Mouse (Mus musculus): Measurements from ENCODE around the gene Kif6. TPM values are rescaled to one million over a fixed set of nuclear protein-coding genes. Genes with fewer than 3 reads are reported as not detected.
A peak's percentile ranks its signal among the peaks of the same experiment; 100 is the strongest.

Gene Kif6
- polyA plus RNA-seq, 2 experiments, result 1.1 TPM

GRCm38 (mm10) chr17:49672421-49672820 lies 57.5 kb downstream of the Kif6 start:
- Histone ChIP-seq H3K27me3 (ENCODE audit: control insufficient read depth, insufficient read depth, low read length) (no peaks in the 10 kb centered on the region), H3K36me3 (ENCODE audit: control insufficient read depth, insufficient read depth, low read length) (no peaks in the 10 kb centered on the region), H3K4me3 (replicated peaks; ENCODE audit: low read length) (no peak overlapping the region), H3K27ac (replicated peaks; ENCODE audit: low read depth, low read length) (no peak overlapping the region), H3K9ac (ENCODE audit: low read depth, low read length, severe bottlenecking) (no peak overlapping the region), H3K4me1 (ENCODE audit: control insufficient read depth, insufficient read depth, low read length) (peaks cover 5% of the 10 kb centered on the region; the same call in 1 of the 2 replicates), H3K4me2 (replicated peaks; ENCODE audit: low read depth, low read length, severe bottlenecking) (no peak overlapping the region), H3K9me3 (ENCODE audit: control insufficient read depth, low read length) (no peaks in the 10 kb centered on the region)
- DNase-seq (ENCODE audit: low spot score) (no peak), ATAC-seq (ENCODE audit: low FRiP score, low read depth) (no peak)
- 81% methylated on average over 5 of the region's 5 CpGs for WGBS
- no peak for TF ChIP-seq POLR2A (IDR thresholded peaks at IDR 0.05; ENCODE audit: borderline replicate concordance, extremely low read depth, insufficient read depth, insufficient read length)

DNA sequence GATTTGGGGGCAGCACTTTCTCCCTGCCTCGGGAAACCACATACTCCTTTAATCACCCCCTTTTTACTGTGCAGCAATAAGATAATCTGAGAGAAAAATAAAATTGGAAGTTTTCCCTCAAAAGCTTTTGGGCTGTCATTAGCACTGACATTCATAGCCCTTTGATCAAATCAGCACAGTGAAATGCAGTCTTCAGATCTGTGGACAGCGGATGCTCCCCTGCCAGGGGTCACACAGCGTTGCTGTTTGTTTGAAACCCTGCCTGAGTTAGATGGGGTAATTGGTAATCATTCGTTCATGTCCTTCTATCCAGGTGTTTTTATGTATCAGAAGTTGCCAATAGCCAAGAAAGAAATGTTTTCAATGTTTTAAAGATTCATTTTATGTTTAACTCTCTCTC lies 60.7 kb downstream of the Kif6 start:
- ATAC-seq (ENCODE audit: low FRiP score, low read depth) (no peak), DNase-seq (ENCODE audit: low spot score) (no peak)
- Histone ChIP-seq H3K27ac (replicated peaks; ENCODE audit: low read depth, low read length) (0 out of 2 replicates have a peak overlapping the region, but pooled peaks have one; percentile 19), H3K9me3 (ENCODE audit: control insufficient read depth, low read length) (no peaks in the 10 kb centered on the region), H3K4me1 (ENCODE audit: control insufficient read depth, insufficient read depth, low read length) (peaks cover 5% of the 10 kb centered on the region; the same call in 1 of the 2 replicates), H3K4me2 (replicated peaks; ENCODE audit: low read depth, low read length, severe bottlenecking) (no peak overlapping the region), H3K4me3 (replicated peaks; ENCODE audit: low read length) (no peak overlapping the region), H3K27me3 (ENCODE audit: control insufficient read depth, insufficient read depth, low read length) (no peaks in the 10 kb centered on the region), H3K9ac (ENCODE audit: low read depth, low read length, severe bottlenecking) (no peak overlapping the region), H3K36me3 (ENCODE audit: control insufficient read depth, insufficient read depth, low read length) (no peaks in the 10 kb centered on the region)
- 35% methylated on average over 4 of the region's 4 CpGs for WGBS
- TF ChIP-seq POLR2A (IDR thresholded peaks at IDR 0.05; ENCODE audit: borderline replicate concordance, extremely low read depth, insufficient read depth, insufficient read length), result no peak

GRCm38 (mm10) chr17:49681410-49681809 lies 66.5 kb downstream of the Kif6 start:
- no peak overlapping the region for H3K27ac ChIP-seq (replicated peaks; ENCODE audit: low read depth, low read length)
- 70% methylated on average over 8 of the region's 8 CpGs for WGBS

DNA sequence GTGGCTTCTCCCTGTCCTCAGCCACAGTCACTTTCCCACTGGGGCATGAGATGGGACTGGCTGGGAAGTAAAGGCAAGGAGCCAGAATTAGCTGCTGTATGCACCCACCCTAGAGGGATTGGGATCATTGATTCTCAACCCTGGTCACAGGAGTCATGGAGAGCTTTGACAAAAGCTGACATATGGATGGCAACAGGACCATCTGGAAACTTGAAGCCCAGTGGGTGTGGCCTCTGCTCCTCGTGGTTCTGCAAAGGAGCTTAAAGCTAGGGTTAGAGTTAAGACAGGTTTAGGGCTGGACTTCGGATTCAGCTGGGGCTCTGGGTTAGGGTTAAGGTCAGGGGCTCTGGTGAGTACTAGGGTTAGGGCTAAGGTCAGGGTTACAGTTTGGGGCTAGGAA lies 69.2 kb downstream of the Kif6 start:
- DNase-seq (ENCODE audit: low spot score), result no peak
- ATAC-seq (ENCODE audit: low FRiP score, low read depth), result no peak
- H3K4me2 ChIP-seq (replicated peaks; ENCODE audit: low read depth, low read length, severe bottlenecking), result no peak overlapping the region
- H3K4me1 ChIP-seq (ENCODE audit: control insufficient read depth, insufficient read depth, low read length), result no peaks in the 10 kb centered on the region
- no peak overlapping the region for H3K27ac ChIP-seq (replicated peaks; ENCODE audit: low read depth, low read length)
- TF ChIP-seq POLR2A (IDR thresholded peaks at IDR 0.05; ENCODE audit: borderline replicate concordance, extremely low read depth, insufficient read depth, insufficient read length), result no peak
- no peaks in the 10 kb centered on the region for H3K9me3 ChIP-seq (ENCODE audit: control insufficient read depth, low read length)
- no peaks in the 10 kb centered on the region for H3K27me3 ChIP-seq (ENCODE audit: control insufficient read depth, insufficient read depth, low read length)
- WGBS, result 9% methylated on average over 2 of the region's 2 CpGs
- H3K36me3 ChIP-seq (ENCODE audit: control insufficient read depth, insufficient read depth, low read length), result no peaks in the 10 kb centered on the region
- H3K4me3 ChIP-seq (replicated peaks; ENCODE audit: low read length), result no peak overlapping the region
- H3K9ac ChIP-seq (ENCODE audit: low read depth, low read length, severe bottlenecking), result no peak overlapping the region

More at GRCm38 (mm10) chr17:49681410-49681809, 66.5 kb downstream of the Kif6 start:
- H3K36me3 ChIP-seq (ENCODE audit: control insufficient read depth, insufficient read depth, low read length), result no peaks in the 10 kb centered on the region
- H3K4me2 ChIP-seq (replicated peaks; ENCODE audit: low read depth, low read length, severe bottlenecking), result no peak overlapping the region
- ATAC-seq (ENCODE audit: low FRiP score, low read depth), result no peak
- no peaks in the 10 kb centered on the region for H3K4me1 ChIP-seq (ENCODE audit: control insufficient read depth, insufficient read depth, low read length)
- no peak overlapping the region for H3K4me3 ChIP-seq (replicated peaks; ENCODE audit: low read length)
- H3K27me3 ChIP-seq (ENCODE audit: control insufficient read depth, insufficient read depth, low read length), result no peaks in the 10 kb centered on the region
- no peak for DNase-seq (ENCODE audit: low spot score)
- no peak for TF ChIP-seq POLR2A (IDR thresholded peaks at IDR 0.05; ENCODE audit: borderline replicate concordance, extremely low read depth, insufficient read depth, insufficient read length)
- no peaks in the 10 kb centered on the region for H3K9me3 ChIP-seq (ENCODE audit: control insufficient read depth, low read length)
- no peak overlapping the region for H3K9ac ChIP-seq (ENCODE audit: low read depth, low read length, severe bottlenecking)

DNA sequence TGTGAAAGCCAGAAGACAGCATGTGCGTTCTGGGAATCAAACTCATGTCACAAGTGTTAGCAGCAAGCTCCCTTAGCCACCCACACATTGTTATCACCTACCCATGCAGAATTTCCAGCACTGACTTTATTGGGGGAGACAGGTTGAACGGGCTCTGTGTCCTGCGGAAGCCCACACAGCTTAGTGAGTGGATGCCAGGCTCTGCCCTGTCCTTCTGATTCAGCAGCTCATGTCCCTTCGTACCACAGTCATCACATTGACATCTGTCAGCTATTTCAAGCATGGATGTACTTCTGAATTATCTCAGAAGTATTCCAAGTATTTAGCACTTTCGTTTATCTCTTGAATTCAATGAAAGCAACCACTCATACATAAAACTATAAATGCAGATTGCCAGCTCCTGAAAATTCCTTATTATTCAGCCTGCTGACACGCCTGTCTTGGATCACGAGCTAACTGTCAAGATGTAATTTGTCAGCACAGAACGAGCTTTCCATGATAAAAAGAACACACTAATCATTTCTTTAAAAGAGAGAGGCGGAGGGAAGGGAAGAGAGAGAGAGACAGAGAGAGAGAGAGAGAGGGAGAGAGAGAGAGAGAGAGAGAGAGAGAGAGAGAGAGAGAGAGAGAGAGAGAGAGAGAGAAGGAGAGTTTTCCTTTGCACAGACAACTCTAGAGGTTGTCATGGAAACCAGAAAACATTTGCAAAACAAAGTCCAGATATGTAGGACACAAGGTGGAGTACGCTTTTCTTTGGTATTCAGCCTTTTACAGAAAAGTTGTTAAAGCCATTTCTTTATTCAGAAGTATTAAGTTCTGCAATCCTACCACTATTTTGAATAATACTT lies 75.9 kb downstream of the Kif6 start:
- Histone ChIP-seq H3K36me3 (ENCODE audit: control insufficient read depth, insufficient read depth, low read length) (no peaks in the 10 kb centered on the region), H3K27me3 (ENCODE audit: control insufficient read depth, insufficient read depth, low read length) (no peaks in the 10 kb centered on the region), H3K4me3 (replicated peaks; ENCODE audit: low read length) (no peak overlapping the region), H3K27ac (replicated peaks; ENCODE audit: low read depth, low read length) (no peak overlapping the region), H3K4me1 (ENCODE audit: control insufficient read depth, insufficient read depth, low read length) (peaks cover 3% of the 10 kb centered on the region; the same call in 1 of the 2 replicates), H3K4me2 (replicated peaks; ENCODE audit: low read depth, low read length, severe bottlenecking) (no peak overlapping the region), H3K9ac (ENCODE audit: low read depth, low read length, severe bottlenecking) (no peak overlapping the region), H3K9me3 (ENCODE audit: control insufficient read depth, low read length) (no peaks in the 10 kb centered on the region)
- WGBS, result 61% methylated on average over 10 of the region's 10 CpGs
- ATAC-seq (ENCODE audit: low FRiP score, low read depth) (peak; percentile 76), DNase-seq (ENCODE audit: low spot score) (peak; percentile 71)
- TF ChIP-seq POLR2A (IDR thresholded peaks at IDR 0.05; ENCODE audit: borderline replicate concordance, extremely low read depth, insufficient read depth, insufficient read length), result no peak
